Mouse (Mus musculus) granulocyte monocyte progenitor cell, adult 5-6 weeks (primary cell): ENCODE results near the gene Scnn1a. TPM values are rescaled to one million over a fixed set of nuclear protein-coding genes. Genes with fewer than 3 reads are reported as not detected.

Source experiments
- ATAC-seq: replicated peaks from 2 replicates; pipeline ENCODE4 v1.8.0; 2016; ENCODE audit warnings: mild to moderate bottlenecking, moderate TSS enrichment, inconsistent platforms; ENCODE audit not compliant: poor library complexity, severe bottlenecking
- total RNA-seq, 2 experiments: library from RNA; stranded (forward) in 1 of 2; stranded (reverse) in 1 of 2; fragments of 200-712, 200-1000 nt in 1 of 2; fragments of >200 nt in 1 of 2; fragmentation: Nextera tagmentation in 1 of 2; gene quantifications; 2 replicates each; pipeline ENCODE4 v1.2.3; 2014 to 2017

The Scnn1a gene
- total RNA-seq, 2 experiments from 2014 or later: 1.8 to 16.2 TPM

DNA sequence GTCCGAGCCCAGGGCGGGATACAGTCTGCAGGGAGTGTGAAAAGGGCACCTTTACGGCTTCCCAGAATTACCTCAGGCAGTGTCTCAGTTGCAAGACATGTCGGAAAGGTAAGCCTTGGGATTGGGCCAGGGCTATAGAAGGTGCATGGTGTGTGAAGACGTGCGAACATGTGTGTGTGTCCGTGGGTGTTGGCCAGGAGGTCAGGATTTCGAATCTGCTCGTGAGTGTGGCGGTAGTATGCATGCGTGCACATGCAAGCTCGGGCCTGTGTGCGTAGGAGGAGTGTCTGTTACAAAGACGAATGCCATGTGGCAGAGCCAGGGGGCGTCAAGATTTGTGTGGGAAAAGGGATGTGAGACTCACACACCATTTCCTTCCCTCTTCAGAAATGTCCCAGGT lies 36.9 kb downstream of the Scnn1a start:
- ATAC-seq: no peak

DNA sequence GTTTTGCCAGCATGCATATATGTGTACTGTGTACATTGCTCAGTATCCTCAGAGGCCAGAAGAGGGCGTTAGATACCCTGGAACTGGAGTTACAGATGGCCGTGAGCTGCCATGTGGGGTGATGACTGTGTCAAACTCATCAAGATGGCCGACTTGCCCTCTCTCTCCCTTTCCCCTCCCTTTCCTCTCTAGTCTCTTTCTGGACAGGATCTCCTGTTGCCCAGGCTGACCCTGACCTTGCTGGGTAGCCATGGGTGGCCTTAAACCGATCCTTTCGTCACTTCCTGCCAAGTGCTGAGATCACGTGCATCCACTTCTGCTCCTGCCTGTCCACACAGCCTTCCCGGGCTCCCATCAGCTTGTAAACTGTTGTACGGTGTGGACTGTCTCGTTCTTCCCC lies 39.5 kb downstream of the Scnn1a start:
- ATAC-seq: peak; percentile 43

DNA sequence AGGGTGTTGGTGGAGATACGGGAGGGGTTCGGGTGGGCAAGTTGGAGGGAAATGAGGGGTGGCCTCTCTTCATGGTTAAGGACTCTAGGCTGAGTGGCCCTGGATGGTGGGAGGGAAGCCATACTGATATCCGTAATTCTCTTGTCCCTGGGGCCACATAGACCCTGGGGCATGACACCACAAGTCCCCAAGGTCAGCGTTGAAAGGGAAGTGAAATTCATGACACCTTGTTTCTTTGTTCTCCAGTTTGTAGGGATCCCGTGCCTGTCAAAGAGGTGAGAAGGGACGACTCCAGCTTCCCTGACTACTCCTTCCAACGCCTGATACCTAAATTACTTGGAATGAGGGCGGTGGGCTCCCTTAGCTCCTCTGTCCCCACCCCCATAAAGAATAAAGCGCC lies 40.4 kb downstream of the Scnn1a start:
- 0 out of 2 replicates have a peak, but pooled peaks have one; percentile 21 for ATAC-seq

- 0 out of 2 replicates have a peak, but pooled peaks have one; percentile 3 for ATAC-seq
Observed at GRCm38 (mm10) chr6:125361467-125362291, 41.2 kb downstream of the Scnn1a start.

- no peak for ATAC-seq
Observed at GRCm38 (mm10) chr6:125363021-125363420, 42.6 kb downstream of the Scnn1a start.

DNA sequence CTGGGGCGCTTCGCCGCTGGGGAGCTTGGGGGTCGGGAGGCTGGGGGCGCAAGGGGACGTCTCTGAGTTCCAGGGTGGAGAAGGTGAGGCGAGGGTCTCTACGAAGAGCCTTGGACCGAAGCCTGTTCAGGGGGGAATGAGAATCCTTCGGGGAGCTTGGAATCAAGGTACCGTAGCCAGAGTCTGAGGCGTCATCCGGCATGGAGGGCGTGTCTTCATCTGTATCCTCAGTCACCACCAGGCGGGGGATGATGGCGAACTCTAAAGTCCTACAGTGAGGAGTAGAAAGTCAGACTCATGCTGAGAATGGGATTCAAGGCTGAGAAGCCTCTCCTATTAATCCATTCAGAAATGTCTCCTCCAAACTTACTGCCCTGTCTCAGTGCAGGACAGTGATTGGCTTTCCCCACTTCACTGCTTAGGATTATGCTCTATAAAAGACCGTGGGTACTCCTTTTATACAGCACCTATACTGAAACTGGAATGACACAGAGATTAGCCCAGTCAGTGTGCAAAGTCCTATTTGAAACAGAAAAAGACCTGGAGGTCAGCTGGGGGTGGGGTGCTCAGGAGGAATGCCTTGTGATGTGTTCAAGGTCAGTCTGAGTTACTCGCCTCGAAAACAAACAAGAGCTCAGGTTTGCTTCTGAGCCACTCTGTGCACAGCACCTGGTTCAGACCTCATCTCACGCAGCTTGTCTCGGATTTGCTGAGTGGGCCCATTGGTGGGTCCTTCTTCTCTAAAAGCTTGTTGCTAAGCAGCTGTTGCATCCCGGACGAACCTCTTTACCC lies 43.2 kb downstream of the Scnn1a start:
- no peak for ATAC-seq

DNA sequence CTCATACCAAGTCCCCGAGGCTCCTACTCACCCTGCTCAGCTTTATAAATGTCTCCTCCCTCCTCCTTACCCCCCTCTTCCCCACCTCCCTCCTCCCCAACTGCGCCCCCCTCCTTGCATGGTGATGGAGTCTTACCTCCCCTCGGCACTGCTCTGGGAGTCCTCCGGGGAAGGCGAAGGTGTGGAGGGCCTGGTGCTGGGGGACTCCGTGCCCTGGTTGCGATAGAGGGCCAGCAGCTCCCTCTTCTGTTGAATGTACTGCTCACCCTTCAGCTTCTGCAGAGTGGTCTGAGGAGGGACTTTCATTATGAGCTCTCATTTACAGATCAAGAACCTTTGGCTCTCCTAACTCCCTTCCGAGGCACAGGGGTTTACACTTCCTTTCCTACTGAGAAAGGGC lies 44.0 kb downstream of the Scnn1a start:
- no peak for ATAC-seq

- no peak for ATAC-seq
Observed at GRCm38 (mm10) chr6:125365522-125365921, 45.1 kb downstream of the Scnn1a start.

GRCm38 (mm10) chr6:125366133-125366532 lies 45.7 kb downstream of the Scnn1a start:
- no peak for ATAC-seq

- ATAC-seq: peak; percentile 82
Observed at GRCm38 (mm10) chr6:125367758-125368371, 47.4 kb downstream of the Scnn1a start.

GRCm38 (mm10) chr6:125377042-125377441 lies 56.6 kb downstream of the Scnn1a start:
- ATAC-seq: no peak

GRCm38 (mm10) chr6:125377582-125378451 lies 57.4 kb downstream of the Scnn1a start:
- peak; percentile 83 for ATAC-seq

GRCm38 (mm10) chr6:125378621-125379020 lies 58.2 kb downstream of the Scnn1a start:
- ATAC-seq: no peak

DNA sequence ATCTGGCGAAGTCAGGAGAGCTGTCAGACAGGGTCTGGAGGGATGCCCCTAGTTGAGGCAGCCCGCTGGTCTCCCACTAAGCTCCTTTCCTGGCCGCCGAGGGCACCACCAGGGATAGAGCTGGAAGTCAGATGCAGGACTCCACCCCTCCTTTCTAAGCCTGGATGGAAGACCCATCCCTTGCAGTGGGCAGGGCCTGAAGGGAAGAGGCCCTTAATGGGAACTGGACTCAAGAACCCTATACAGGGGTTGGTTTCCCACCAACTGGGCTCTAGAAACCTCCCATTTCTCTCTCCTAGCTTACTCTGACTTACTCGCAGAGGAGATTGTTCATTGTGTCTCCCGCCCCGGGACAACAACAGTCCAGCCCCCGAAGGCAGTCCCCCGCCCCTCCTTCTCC lies 59.3 kb downstream of the Scnn1a start:
- ATAC-seq: no peak

GRCm38 (mm10) chr6:125380372-125381360 lies 60.2 kb downstream of the Scnn1a start, which contains the start of gene Plekhg6:
Gene Plekhg6 (minus strand): TSS chr6:125380793.
- peak; percentile 50 for ATAC-seq

GRCm38 (mm10) chr6:125382024-125382423 lies 61.6 kb downstream of the Scnn1a start:
- no peak for ATAC-seq

DNA sequence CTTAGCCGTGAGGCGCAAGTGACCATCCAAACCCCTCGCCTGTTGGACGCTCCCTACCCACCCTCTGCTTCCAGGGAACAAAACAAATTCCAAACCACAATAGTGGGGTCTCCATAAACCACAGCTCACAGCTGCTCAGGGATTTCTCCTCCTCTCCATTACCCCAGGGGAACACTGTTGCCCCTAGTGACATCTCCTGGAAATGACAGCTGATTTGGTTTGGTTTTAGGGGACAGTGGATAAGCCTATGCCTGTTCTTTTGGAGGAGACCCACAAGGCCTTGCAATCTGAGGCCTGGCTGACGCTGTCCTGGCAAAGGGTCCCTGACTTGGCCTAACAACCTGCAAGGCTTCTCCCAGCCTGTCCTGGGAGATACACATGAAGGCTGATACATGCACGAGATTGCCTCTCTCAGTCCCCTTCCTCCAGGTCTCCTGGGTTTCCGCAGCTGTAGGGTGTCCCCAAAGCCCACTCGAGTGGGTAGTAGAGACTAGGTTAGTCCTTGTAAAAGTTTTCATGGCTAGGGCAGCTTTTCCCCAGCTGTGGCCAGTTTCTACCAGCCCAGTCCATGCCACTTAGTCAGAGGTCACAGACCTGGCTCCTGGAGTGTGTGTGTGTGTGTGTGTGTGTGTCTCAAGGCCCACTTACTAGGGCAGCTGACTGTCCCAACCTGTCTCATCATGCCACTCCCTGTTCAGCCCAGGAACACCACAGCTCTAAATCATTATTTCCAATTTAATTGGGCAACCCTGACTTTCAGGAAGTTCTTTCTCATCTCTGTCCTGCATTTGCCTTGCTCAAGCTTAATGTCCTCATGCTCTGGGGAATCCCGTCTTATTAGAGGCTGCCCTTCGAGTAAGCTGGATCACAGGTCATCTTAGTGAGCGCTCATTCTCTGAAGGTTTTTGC lies 64.9 kb downstream of the Scnn1a start:
- peak; percentile 54 for ATAC-seq

GRCm38 (mm10) chr6:125386080-125386479 lies 65.6 kb downstream of the Scnn1a start:
- no peak for ATAC-seq
